Mouse (Mus musculus): ENCODE results near the gene Retnla.
"Not testable (repeated sequence)": the region's sequence is repeated elsewhere in the genome, so short reads cannot be mapped to it uniquely, and the experiment has no call there.

Retnla gene

DNA sequence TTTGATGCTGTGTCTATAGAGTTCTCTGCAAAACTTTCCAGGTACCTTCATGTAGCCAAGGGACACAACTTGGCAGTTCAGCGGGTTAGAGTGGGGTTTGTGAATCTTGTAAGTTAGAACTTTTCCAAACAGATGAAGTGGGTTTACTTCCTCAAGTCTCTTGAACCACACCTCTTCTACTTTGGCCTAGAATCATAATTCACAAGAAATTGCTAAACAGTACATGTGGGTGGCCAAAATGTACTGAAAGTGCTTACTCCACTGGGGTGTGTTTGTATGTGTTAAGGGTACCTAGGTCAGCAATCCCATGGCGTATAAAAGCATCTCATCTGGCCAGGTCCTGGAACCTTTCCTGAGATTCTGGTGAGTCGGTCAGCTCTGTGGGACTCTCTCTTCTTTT, at the start of gene Retnla:
Retnla (plus strand) TSS at position 286 of the 400 bp plus-strand sequence.
- DNase-seq (ENCODE audit: low spot score), result no peak

DNA sequence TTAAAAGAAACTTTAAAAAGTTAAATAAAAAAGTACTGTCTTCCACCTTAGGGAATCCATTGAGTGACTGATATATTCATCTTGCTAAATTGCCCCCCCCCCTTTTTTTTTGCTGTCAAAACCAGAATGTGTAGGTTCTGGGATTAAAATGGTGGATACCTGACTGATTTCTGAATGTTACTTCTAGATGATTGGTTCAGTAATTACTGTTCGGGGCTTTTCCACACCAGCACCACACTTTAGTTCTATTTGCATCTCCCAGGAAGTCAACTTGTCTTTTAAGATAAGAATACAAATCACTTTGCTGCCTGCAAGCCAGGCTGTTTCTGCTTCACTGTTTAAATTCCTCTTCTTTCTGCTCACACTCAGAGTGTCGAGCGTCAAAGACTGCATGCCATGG, 44.1 kb upstream of the Retnla start:
- no peak for DNase-seq (ENCODE audit: low spot score)

DNA sequence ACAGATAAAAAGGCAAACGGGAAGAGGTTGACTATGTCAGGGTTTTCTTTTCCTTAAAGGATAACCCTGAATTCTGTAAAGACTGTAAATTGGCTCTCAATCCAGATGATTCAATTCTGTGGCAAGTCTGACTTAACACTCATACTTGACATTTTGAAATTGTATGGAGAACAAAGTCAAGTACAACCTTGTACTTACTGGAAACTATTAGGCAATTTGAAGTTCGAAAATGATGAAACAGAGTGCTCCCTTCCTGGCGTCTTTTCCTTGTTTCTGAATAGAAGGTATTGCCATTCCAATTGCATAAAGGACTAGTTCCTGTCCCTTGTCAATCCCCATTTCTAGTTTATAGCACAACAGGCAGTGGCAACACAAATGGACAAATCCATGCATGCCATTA, 42.9 kb upstream of the Retnla start:
- no peak for DNase-seq (ENCODE audit: low spot score)

DNA sequence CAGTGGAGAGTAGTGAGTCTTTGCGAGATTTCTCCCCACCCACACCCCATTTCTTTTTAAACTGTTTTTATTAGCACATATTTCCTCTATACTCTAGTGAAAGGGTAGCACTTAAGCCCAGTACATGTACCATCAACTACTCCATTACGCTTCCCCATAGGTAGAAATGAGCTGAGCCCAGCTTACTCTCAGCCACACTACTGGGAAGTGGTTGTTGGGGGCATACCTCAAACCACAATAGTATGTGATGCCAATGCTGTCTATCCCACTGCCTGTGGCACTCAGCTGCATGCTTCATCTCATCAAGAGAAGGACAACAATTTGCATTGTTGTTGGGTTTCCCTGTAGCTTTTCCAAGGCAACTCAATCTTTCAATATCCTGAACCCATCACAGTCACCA, 41.4 kb upstream of the Retnla start:
- DNase-seq (ENCODE audit: low spot score), result no peak

DNA sequence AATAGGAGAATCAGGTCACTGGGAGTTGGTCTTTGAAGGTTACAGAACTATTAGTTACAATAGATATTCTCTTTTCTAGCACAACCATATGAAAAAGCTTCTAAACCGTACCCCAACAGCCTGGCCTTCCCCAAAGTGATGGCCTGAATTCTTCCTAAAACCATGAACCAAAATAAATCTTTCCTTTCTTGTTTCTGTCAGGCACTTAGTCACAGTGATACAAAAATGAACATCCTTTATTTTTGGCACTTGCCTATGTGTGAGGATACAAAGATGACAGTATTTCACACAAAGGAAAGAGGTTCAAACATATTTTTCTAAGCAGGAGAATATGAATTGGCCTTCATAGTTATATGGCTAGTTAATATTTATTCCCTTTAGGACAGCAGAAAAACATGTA, 36.9 kb upstream of the Retnla start:
- DNase-seq (ENCODE audit: low spot score), result no peak

DNA sequence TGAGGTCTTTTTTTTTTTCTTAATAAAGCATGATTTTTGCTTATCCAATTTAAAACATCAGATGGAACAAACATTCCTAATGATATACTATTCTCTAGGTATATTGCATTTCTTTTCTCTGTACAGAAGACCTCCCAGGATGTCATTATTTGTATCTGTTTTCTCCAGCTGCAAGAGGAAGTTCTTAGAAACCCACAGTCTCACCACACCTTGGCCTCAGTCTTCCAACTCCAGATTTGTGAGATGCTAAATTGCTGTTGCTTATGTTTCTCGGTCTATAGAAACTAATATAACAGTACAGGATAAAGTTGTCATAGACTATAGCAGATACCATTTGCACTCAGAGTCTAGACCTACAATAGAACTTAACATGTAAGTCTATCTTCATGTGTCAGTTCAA, 35.8 kb upstream of the Retnla start:
- no peak for DNase-seq (ENCODE audit: low spot score)

DNA sequence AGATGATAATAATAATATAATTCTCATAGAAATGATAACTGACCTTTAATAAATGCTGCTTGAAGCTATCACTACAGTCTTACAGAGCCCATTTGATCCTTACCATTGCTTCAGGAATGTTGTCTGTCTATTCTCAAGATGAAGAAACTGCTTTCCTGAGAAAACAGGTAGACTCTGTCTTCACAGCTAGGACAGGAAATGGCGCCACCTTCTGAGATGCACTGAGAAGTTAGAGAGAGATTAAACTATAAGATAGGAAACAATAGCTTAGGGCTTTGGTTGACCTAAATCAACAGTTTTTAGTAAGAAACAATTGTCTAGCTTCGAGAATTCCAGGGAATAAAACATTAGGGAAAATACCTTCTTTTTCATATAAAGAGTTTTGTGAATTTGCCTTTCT, 33.0 kb upstream of the Retnla start:
- no peak for DNase-seq (ENCODE audit: low spot score)

DNA sequence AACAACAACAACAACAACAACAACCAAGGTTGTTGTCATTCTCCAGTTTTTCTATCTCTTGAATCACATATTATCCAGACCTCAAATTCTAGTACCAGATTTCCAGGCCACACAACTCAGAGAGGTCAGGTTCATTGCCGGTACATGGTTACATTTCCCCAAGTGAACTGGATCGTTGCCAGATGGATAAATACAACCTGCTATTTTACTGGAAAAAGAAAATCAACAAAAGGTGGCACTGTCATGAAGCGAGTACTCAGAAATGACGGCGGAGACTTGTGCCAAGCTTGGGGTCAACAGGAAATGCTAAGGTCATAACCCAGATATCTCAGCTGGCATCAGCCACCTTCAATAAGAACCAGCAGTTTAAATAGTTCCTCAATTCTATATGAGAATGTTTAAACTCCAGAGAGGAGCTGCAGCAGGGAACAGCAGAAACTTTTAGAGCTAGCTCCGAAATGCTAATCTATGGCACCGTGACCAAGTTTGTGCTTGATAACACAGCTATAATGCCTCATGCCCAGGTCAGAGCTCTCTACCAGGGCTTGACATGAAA, 30.4 kb upstream of the Retnla start:
- DNase-seq (ENCODE audit: low spot score), result no peak

DNA sequence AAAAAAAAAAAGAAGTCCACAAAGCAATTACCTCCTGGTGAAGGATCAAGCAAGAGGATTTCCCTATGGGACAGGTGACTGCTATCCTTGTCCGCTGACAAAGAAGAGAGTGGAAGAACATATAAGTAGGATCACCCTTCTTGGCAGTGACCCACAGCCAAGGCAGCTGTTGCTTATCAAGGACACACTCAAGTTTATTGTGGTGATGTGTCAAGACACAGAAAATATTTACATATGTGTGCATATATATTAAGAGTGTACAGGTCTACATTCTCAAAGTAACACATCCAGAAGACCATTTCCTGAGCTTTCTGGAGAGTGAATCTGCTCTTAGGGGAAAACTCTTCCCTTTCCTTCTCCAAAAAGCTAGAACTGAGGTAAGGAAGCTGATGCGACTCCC, 25.7 kb upstream of the Retnla start, which contains the start of gene Retnlb:
Retnlb (plus strand) TSS at position 162 of the 400 bp plus-strand sequence.
- DNase-seq (ENCODE audit: low spot score), result no peak

DNA sequence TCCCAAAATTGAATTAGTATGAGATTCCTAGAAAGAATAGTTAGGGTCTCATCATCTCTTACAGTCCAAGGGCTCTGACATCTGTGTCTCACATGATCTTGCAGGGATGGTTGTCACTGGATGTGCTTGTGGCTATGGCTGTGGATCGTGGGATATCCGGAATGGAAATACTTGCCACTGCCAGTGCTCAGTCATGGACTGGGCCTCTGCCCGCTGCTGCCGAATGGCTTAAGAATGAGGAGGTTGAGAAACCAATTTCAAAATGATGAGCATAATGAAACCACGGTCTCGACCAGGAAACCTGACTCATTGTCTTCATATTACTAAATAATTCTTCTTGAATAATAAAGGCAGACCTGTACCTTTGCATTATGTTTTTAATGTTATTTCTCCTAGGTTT, 23.8 kb upstream of the Retnla start:
- no peak for DNase-seq (ENCODE audit: low spot score)

DNA sequence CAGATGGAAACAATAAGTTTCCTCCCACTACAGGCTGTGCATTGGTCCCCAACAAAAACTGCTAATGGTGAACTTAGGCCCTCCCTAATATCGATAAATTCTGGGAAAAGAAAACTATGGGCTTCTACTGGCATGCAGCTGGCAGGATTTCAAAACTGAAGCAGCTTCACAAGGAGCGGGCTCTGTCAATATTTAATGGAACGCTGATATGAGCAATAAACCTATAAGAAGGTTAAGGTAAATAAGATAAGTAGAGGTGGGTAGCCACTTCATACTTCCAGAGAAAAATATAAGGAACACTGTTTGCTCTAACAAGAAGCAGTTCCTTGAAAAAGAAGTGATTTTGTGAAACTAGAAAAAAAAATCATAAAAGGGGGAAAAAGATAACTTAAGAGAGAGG, 15.9 kb upstream of the Retnla start:
- no peak for DNase-seq (ENCODE audit: low spot score)

DNA sequence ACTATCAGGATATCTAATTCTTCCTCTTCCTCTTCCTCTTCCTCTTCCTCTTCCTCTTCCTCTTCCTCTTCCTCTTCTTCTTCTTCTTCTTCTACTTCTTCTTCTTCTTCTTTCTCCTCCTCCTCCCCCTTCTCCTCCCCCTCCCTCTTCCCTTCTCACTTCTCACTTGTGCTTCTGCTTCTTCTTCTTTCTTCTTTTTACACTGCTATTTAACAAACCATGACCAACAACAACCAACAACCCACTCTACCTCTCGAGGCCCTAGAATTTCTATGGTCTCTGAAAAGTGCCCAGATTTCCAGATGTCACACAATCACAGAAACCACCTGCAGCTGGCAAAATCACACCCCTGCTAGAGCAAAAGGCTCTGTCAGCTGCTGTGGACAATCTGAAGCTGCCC, 14.7 kb upstream of the Retnla start:
- DNase-seq (ENCODE audit: low spot score), result no peak

DNA sequence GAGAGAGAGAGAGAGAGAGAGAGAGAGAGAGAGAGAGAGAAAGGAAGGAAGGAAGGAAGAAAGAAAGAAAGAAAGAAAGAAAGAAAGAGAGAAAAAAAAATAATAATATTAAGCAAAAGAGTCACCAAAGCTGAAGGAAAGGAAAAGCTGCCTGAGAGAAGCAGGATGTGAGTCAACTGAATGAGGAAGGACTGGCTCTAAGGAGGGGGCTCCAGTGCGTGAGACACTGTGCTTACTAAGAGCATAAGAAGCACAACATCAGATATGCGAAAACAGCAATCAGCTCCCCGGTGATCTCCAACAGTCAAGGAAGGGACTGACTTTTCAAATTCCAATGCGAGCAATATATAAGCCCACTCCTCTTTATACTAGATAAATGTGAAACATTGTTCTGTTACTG, 13.3 kb upstream of the Retnla start:
- DNase-seq (ENCODE audit: low spot score), result no peak

DNA sequence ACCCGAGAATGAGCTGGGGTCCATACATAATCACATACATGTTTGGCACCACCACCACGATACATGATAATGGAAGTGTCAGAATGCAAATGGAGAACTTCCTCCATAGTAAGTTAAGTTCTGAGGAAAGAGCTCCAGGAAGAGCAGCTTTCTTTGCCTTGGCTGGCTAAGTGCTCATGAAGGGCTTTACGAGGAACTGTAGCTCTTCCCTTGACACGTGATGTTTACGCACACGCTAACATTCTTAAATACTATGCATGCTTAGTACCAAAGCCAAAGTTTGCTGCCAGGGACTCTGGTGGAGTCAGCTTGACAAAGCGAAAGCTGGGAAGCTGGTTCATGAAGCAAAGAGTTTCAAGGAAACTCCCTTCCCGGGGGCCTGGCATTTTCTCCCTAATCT, 10.3 kb upstream of the Retnla start:
- no peak for DNase-seq (ENCODE audit: low spot score)

DNA sequence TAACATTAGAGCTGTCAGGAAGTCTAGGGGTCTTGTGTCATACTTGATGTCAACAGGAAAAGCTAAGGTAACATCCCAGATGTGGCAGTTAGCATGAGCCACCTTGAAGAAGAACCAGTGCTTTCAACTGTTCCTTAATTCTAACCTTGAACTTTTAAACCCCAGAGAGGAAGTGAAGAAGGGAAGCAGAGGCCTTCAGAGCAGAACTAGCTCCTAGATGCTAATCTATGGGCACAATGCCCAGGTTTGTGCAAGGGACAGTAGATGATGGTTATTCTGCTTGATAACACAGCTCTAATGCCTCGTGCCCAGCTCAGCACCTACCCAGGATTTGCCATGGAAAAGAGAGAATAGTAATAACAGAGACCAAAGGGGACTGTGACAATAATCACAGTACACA, 8.7 kb upstream of the Retnla start:
- DNase-seq (ENCODE audit: low spot score), result not testable (repeated sequence)

DNA sequence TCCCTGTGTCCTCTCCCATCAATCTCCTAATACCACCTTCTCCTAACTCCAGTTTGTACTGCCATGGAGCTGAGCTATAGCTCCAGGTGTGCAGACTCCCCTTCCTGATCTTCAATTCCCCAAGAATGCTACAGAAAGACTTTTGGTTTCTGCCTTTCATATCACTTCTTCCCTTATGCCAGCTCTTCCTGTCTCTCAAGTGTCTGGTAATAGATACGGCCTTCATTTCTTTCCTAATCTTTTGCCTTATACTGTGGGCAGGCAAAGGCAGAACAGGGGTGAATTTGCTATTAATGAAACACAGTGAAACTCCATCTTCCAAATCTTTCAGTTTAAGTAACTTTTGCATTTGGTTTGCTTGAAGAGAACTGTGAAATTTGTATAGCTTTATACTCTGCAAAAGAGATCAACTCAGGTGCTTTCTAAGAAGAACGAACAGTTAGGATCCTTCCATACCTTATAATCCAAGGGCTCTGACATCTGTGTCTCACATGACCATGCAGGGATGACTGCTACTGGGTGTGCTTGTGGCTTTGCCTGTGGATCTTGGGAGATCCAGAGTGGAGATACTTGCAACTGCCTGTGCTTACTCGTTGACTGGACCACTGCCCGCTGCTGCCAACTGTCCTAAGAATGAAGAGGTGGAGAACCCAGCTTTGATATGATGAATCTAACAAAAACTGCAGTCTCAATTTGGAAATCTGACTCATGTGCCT, 1.5 kb downstream of the Retnla start:
- no peak for DNase-seq (ENCODE audit: low spot score)

DNA sequence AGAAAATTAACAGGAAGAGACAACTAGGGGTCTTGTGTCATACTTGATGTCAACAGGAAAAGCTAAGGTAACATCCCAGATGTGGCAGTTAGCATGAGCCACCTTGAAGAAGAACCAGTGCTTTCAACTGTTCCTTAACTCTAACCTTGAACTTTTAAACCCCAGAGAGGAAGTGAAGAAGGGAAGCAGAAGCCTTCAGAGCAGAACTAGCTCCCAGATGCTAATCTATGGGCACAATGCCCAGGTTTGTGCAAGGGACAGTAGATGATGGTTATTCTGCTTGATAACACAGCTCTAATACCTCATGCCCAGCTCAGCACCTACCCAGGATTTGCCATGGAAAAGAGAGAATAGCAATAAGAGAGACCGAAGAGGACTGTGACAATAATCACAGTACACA, 22.7 kb downstream of the Retnla start:
- DNase-seq (ENCODE audit: low spot score), result not testable (repeated sequence)

DNA sequence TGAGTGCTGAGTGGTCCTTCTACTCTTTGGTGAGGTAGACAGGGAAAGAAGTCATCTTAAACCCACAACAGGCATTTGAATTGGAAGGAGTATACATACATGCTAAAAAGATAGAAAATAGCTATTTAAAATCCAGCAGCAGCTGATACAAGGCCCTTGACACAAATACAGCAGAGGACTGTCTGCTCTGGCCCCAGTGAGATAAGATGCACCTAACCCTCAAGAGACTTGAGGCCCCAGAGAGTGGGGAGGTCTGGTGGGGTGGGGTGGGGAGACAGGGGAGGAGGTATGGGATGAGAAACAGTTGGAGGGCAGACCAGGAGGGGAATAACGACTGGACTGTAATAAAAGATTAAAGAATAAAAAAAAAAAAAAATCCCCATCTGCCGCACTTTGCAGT, 25.3 kb downstream of the Retnla start:
- DNase-seq (ENCODE audit: low spot score), result no peak

DNA sequence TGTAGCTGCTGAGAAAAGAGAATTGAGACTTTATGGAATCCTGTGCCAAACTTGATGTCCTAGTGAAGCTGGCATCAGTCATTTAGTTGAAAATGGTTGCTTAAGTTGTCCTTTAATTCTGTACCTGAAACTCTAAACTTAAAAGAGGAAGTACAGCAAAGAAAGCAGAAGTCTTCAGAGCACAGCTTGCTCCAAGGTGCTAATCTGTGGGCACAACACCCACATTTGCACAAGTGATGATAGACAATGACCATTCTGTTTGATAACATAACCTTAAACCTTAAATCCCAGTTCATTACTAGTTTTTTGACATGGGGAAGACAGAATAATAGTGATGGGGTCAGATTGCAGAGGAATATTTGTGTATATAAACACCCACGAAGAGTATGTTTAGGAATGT, 26.3 kb downstream of the Retnla start:
- no peak for DNase-seq (ENCODE audit: low spot score)

DNA sequence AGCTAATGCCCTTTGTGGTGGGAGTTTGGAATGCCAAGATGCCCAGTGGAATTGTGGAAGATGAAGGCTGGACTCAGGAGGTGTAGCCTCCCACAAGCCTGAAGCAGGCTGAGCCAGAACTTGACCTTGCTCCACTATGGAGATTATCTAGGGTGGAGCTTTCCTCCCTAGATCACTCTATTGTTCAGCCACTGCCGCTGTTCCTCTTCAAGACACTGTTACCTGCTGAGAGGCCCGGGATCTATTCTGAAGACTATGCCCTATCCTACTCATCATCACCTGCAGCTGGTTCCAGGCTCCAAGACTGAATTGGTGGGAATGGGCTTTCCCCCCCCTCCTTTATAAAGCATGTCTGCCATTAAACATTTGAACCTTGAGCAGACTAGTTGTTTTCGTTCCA, 27.3 kb downstream of the Retnla start:
- DNase-seq (ENCODE audit: low spot score), result no peak

DNA sequence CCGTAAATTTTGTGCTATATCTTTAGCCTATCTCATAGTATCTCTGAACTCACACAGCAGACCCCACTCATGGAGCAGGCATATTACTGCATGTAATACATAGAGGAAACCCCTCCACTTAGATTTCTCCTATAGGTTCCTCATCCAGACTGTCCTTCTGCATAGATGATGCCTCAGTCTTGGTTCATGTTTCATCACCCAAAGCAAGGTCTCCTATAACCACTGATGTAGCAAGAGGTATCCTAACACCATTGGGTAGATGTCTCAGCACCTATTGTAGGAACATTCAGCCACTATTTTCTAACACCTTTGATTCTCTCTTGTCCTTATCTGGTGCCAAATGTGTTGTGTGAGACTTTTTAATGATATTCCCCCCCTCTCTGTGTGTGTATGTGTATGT, 29.4 kb downstream of the Retnla start:
- no peak for DNase-seq (ENCODE audit: low spot score)

DNA sequence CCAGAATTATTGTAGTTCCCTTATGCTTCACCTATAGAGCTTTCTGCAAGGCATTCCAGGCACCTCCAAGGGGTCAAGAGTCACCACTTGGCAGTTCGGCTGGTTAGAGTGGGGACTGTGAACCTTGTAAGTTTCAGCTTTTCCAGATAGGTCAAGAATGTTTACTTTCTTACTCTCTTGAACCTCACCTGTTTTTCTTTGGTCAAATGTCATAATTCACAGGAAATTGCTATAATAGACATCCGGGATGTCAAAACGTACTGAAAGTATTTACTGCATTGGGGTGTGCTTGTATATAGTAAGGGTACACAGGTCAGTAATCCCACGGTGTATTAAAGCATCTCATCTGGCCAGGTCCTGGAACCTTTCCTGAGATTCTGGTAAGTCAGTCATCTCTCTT, 30.0 kb downstream of the Retnla start, which contains the start of gene Retnlg:
Retnlg (plus strand) TSS at position 301 of the 400 bp plus-strand sequence.
- no peak for DNase-seq (ENCODE audit: low spot score)

DNA sequence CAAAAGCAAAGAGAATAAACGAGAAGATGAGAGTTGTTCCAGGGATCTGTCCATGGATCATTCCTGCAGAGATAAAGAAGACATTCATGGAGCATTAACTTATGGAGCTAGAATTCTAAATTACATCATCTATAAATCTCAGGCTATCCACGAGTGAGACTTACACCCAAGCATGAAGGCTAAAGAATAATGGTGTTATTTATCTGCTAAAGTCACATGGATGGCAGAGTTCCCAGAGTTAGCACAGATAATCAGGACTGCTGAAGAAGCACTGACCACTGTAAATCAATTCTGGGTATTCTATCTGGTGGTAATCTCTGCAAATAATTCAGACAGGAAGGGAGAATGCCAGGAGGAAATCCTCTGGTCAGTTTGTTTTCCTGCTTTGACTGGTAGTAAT, 48.4 kb downstream of the Retnla start:
- no peak for DNase-seq (ENCODE audit: low spot score)

Data from retina, embryonic 14.5 days (tissue).